Mouse (Mus musculus) lung, postnatal 0 days (tissue): ENCODE results near the gene Bloc1s5.

ENCODE experiments used
- CTCF ChIP-seq: IDR thresholded peaks from 2 replicates; pipeline ENCODE4 v1.5.1; 2016; ENCODE audit warnings: antibody characterized with exemption, mild to moderate bottlenecking
- EP300 ChIP-seq: IDR thresholded peaks from 2 replicates; pipeline ENCODE4 v1.6.1; 2016; ENCODE audit warnings: antibody characterized with exemption, mild to moderate bottlenecking, control low read depth

- no peak for TF ChIP-seq CTCF
- no peak for TF ChIP-seq EP300
Measured at GRCm38 (mm10) chr13:38547717-38548116, 87.2 kb downstream of the Bloc1s5 start.
